Mouse (Mus musculus) small intestine, adult 2 months (tissue): ENCODE data around the gene Snapc3.

Experiments used
- CTCF ChIP-seq: fragments of 200-500 bp; IDR thresholded peaks from 2 replicates; pipeline ENCODE4 v1.5.1; 2012; ENCODE audit warnings: low read depth, mild to moderate bottlenecking, control low read depth, inconsistent platforms, low read length, moderate library complexity, mixed read lengths; ENCODE audit not compliant: insufficient replicate concordance, insufficient read length; ENCODE audit errors: extremely low read depth
- POLR2A ChIP-seq: fragments of 200-500 bp; IDR thresholded peaks from 2 replicates; pipeline ENCODE4 v1.6.1; 2012; ENCODE audit warnings: low read depth, mild to moderate bottlenecking, control low read depth, inconsistent platforms, low read length, moderate library complexity

DNA sequence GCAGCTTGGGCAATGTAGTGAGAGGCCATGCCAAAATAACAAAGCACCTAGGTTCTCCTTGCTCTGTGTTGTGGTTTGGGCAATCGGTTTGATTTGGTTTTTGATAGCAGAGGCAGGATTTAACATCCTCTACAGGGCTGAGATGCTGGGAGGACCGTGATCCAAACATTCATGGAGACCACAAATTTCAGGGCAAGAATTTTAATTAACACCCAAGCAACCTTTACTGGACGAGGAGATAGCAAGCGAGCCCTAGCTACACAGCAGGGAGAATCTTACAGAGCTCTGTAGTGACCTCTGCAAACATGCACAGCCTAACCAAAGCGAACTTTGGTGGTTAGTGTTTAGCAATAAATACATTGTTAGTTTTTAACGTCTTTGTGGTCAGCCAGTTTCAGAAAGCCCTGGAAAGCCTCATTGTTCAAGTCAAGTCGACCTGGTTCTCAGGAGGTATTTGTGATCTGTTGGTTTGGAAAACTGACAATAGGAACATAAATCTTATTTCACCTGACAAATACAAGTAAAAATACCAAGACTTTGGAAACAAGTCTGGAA lies 41.0 kb upstream of the Snapc3 start:
- TF ChIP-seq CTCF, result no peak
- no peak for TF ChIP-seq POLR2A
